Mouse (Mus musculus) hindbrain, embryonic 13.5 days (tissue): ENCODE results near the gene 1700020L24Rik. TPM values are rescaled to one million over a fixed set of nuclear protein-coding genes. Genes with fewer than 3 reads are reported as not detected.

Experiments
- ATAC-seq: fragments of 200-750 bp; cut with Nextera tagmentation; 2 replicates; pipeline ENCODE4 v1.8.0; 2017; ENCODE audit warnings: moderate TSS enrichment; ENCODE audit not compliant: low FRiP score
- H3K27ac ChIP-seq: fragments of 300-500 bp; sonication (generic); 2 replicates; pipeline ENCODE4 v1.5.1; 2015; ENCODE audit warnings: inconsistent platforms, mild to moderate bottlenecking, moderate library complexity
- H3K27me3 ChIP-seq: fragments of 300-500 bp; sonication (generic); 2 replicates; pipeline ENCODE4 v1.6.1; 2015; ENCODE audit warnings: mild to moderate bottlenecking, inconsistent platforms
- H3K36me3 ChIP-seq: fragments of 300-500 bp; sonication (generic); 2 replicates; pipeline ENCODE4 v1.6.1; 2015; ENCODE audit warnings: mild to moderate bottlenecking, inconsistent platforms
- H3K4me1 ChIP-seq: fragments of 300-500 bp; sonication (generic); replicated peaks from 2 replicates; pipeline ENCODE4 v1.6.1; 2015; ENCODE audit warnings: inconsistent platforms
- H3K4me2 ChIP-seq: fragments of 300-500 bp; sonication (generic); 2 replicates; pipeline ENCODE4 v1.6.1; 2015; ENCODE audit warnings: inconsistent platforms, mild to moderate bottlenecking, moderate library complexity
- H3K4me3 ChIP-seq: fragments of 300-500 bp; sonication (generic); 2 replicates; pipeline ENCODE4 v1.5.1; 2015; ENCODE audit warnings: mild to moderate bottlenecking, inconsistent platforms
- H3K9ac ChIP-seq: fragments of 300-500 bp; sonication (generic); 2 replicates; pipeline ENCODE4 v1.6.1; 2015; ENCODE audit warnings: mild to moderate bottlenecking, inconsistent platforms
- H3K9me3 ChIP-seq: fragments of 300-500 bp; sonication (generic); 2 replicates; pipeline ENCODE4 v1.6.1; 2016; ENCODE audit warnings: inconsistent platforms
- WGBS: fragments of 180-500 bp; shearing (Covaris S2); methylation state at CpG from one replicate; pipeline ENCODE4 v1.1.7; 2015; 5-methylcytosine and 5-hydroxymethylcytosine counted together
- polyA plus RNA-seq: library from polyadenylated mRNA; unstranded; fragments of >200 nt; fragmentation: Nextera tagmentation; extraction: Ambion mirVana; gene quantifications from 2 replicates; pipeline ENCODE4 v1.2.1, GENCODE M21; 2015

Gene 1700020L24Rik
- polyA plus RNA-seq, 1 experiment from 2014 or later = not detected

- Histone ChIP-seq H3K36me3 (no peaks in the 10 kb centered on the region), H3K9me3 (no peaks in the 10 kb centered on the region), H3K4me3 (peak overlapping the region; percentile 26), H3K27ac (no peak overlapping the region), H3K4me1 (peaks cover 23% of the 10 kb centered on the region), H3K9ac (peak overlapping the region; percentile 39; the same call in 1 of the 2 replicates), H3K4me2 (peak overlapping the region; percentile 51), H3K27me3 (peaks cover 71% of the 10 kb centered on the region)
- peak; percentile 26; the same call in 1 of the 2 replicates for ATAC-seq
- 11% methylated on average over 29 of the region's 29 CpGs for whole genome bisulfite sequencing
Observed at GRCm38 (mm10) chr11:83442596-83443267, 5.3 kb downstream of the 1700020L24Rik start.

- no peaks in the 10 kb centered on the region for H3K36me3 ChIP-seq
- H3K9me3 ChIP-seq = no peaks in the 10 kb centered on the region
- no peak overlapping the region for H3K27ac ChIP-seq
- H3K4me1 ChIP-seq = peaks cover 34% of the 10 kb centered on the region
- H3K4me2 ChIP-seq = no peak overlapping the region
- ATAC-seq = no peak
- peaks cover 67% of the 10 kb centered on the region for H3K27me3 ChIP-seq
- 10% methylated on average over 7 of the region's 7 CpGs for WGBS
- H3K4me3 ChIP-seq = no peak overlapping the region
- no peak overlapping the region for H3K9ac ChIP-seq
Observed at GRCm38 (mm10) chr11:83443824-83444223, 6.3 kb downstream of the 1700020L24Rik start.

GRCm38 (mm10) chr11:83445001-83445400, 7.5 kb downstream of the 1700020L24Rik start:
- no peak for ATAC-seq
- 28% methylated on average over 19 of the region's 19 CpGs for WGBS
- Histone ChIP-seq H3K27me3 (peaks cover 62% of the 10 kb centered on the region), H3K4me3 (peak overlapping the region; percentile 19), H3K27ac (no peak overlapping the region), H3K4me1 (peaks cover 37% of the 10 kb centered on the region), H3K9me3 (no peaks in the 10 kb centered on the region), H3K36me3 (no peaks in the 10 kb centered on the region), H3K4me2 (peak overlapping the region; percentile 38), H3K9ac (peak overlapping the region; percentile 46; the same call in 1 of the 2 replicates)

GRCm38 (mm10) chr11:83447612-83448011, 10.1 kb downstream of the 1700020L24Rik start:
- no peak for ATAC-seq
- Histone ChIP-seq H3K4me1 (peaks cover 27% of the 10 kb centered on the region), H3K4me3 (no peak overlapping the region), H3K27me3 (peaks cover 44% of the 10 kb centered on the region), H3K27ac (peak overlapping the region; percentile 30; the same call in 1 of the 2 replicates), H3K9ac (peak overlapping the region; percentile 5; the same call in 1 of the 2 replicates), H3K9me3 (no peaks in the 10 kb centered on the region), H3K4me2 (no peak overlapping the region), H3K36me3 (no peaks in the 10 kb centered on the region)
- WGBS = 68% methylated on average over 10 of the region's 10 CpGs

- Histone ChIP-seq H3K27ac (peak overlapping the region; percentile 32; the same call in 1 of the 2 replicates), H3K4me1 (peaks cover 25% of the 10 kb centered on the region), H3K9me3 (no peaks in the 10 kb centered on the region), H3K4me3 (no peak overlapping the region), H3K9ac (no peak overlapping the region), H3K36me3 (no peaks in the 10 kb centered on the region), H3K4me2 (no peak overlapping the region), H3K27me3 (peaks cover 38% of the 10 kb centered on the region)
- ATAC-seq = no peak
- WGBS = 35% methylated on average over 16 of the region's 16 CpGs
Observed at GRCm38 (mm10) chr11:83448021-83448926, 10.8 kb downstream of the 1700020L24Rik start.

- H3K27ac ChIP-seq = 0 out of 2 replicates have a peak overlapping the region, but pooled peaks have one; percentile 32
Observed at GRCm38 (mm10) chr11:83448927-83449236, 11.4 kb downstream of the 1700020L24Rik start.

GRCm38 (mm10) chr11:83449298-83449697, 11.8 kb downstream of the 1700020L24Rik start:
- no peak overlapping the region for H3K4me2 ChIP-seq
- H3K9ac ChIP-seq = no peak overlapping the region
- peaks cover 28% of the 10 kb centered on the region for H3K27me3 ChIP-seq
- WGBS = 63% methylated on average over 4 of the region's 4 CpGs
- H3K27ac ChIP-seq = 0 out of 2 replicates have a peak overlapping the region, but pooled peaks have one; percentile 32
- no peaks in the 10 kb centered on the region for H3K9me3 ChIP-seq
- no peaks in the 10 kb centered on the region for H3K36me3 ChIP-seq
- H3K4me1 ChIP-seq = peaks cover 25% of the 10 kb centered on the region
- no peak for ATAC-seq
- H3K4me3 ChIP-seq = no peak overlapping the region

More at GRCm38 (mm10) chr11:83448927-83449236, 11.4 kb downstream of the 1700020L24Rik start:
- no peak; the same call in 1 of the 2 replicates for ATAC-seq
- Histone ChIP-seq H3K9ac (no peak overlapping the region), H3K4me2 (no peak overlapping the region), H3K36me3 (no peaks in the 10 kb centered on the region), H3K27me3 (peaks cover 32% of the 10 kb centered on the region), H3K9me3 (no peaks in the 10 kb centered on the region), H3K4me3 (no peak overlapping the region), H3K4me1 (peaks cover 25% of the 10 kb centered on the region)

GRCm38 (mm10) chr11:83450550-83450949, 13.1 kb downstream of the 1700020L24Rik start:
- peaks cover 15% of the 10 kb centered on the region for H3K27me3 ChIP-seq
- no peak overlapping the region for H3K27ac ChIP-seq
- H3K9me3 ChIP-seq = no peaks in the 10 kb centered on the region
- no peak overlapping the region for H3K4me2 ChIP-seq
- H3K9ac ChIP-seq = no peak overlapping the region
- H3K36me3 ChIP-seq = no peaks in the 10 kb centered on the region
- peaks cover 24% of the 10 kb centered on the region for H3K4me1 ChIP-seq
- WGBS = 65% methylated on average over 1 of the region's 1 CpGs
- ATAC-seq = no peak
- no peak overlapping the region for H3K4me3 ChIP-seq

- no peaks in the 10 kb centered on the region for H3K36me3 ChIP-seq
- H3K4me2 ChIP-seq = no peak overlapping the region
- 88% methylated on average over 10 of the region's 10 CpGs for WGBS
- H3K27me3 ChIP-seq = peaks cover 8% of the 10 kb centered on the region; the same call in 1 of the 2 replicates
- no peaks in the 10 kb centered on the region for H3K9me3 ChIP-seq
- H3K4me1 ChIP-seq = peaks cover 24% of the 10 kb centered on the region
- no peak overlapping the region for H3K4me3 ChIP-seq
- no peak overlapping the region for H3K27ac ChIP-seq
- ATAC-seq = no peak
- H3K9ac ChIP-seq = no peak overlapping the region
Observed at GRCm38 (mm10) chr11:83451281-83451680, 13.8 kb downstream of the 1700020L24Rik start.

- H3K4me2 ChIP-seq = no peak overlapping the region
- H3K9me3 ChIP-seq = no peaks in the 10 kb centered on the region
- no peak overlapping the region for H3K27ac ChIP-seq
- no peaks in the 10 kb centered on the region for H3K36me3 ChIP-seq
- 26% methylated on average over 4 of the region's 4 CpGs for WGBS
- no peak overlapping the region for H3K9ac ChIP-seq
- no peaks in the 10 kb centered on the region for H3K27me3 ChIP-seq
- H3K4me1 ChIP-seq = peaks cover 16% of the 10 kb centered on the region
- ATAC-seq = no peak
- no peak overlapping the region for H3K4me3 ChIP-seq
Observed at GRCm38 (mm10) chr11:83454548-83454947, 17.1 kb downstream of the 1700020L24Rik start.

GRCm38 (mm10) chr11:83455608-83456007, 18.1 kb downstream of the 1700020L24Rik start:
- H3K27me3 ChIP-seq = peaks cover 9% of the 10 kb centered on the region
- H3K36me3 ChIP-seq = no peaks in the 10 kb centered on the region
- peaks cover 16% of the 10 kb centered on the region for H3K4me1 ChIP-seq
- no peak for ATAC-seq
- H3K9me3 ChIP-seq = no peaks in the 10 kb centered on the region
- H3K4me2 ChIP-seq = no peak overlapping the region
- H3K27ac ChIP-seq = no peak overlapping the region
- no peak overlapping the region for H3K9ac ChIP-seq
- 77% methylated on average over 3 of the region's 3 CpGs for WGBS
- H3K4me3 ChIP-seq = no peak overlapping the region

GRCm38 (mm10) chr11:83457257-83457656, 19.8 kb downstream of the 1700020L24Rik start:
- Histone ChIP-seq H3K9ac (no peak overlapping the region), H3K9me3 (no peaks in the 10 kb centered on the region), H3K4me2 (no peak overlapping the region), H3K36me3 (no peaks in the 10 kb centered on the region), H3K27ac (peak overlapping the region; percentile 2; the same call in 1 of the 2 replicates), H3K4me3 (no peak overlapping the region), H3K27me3 (peaks cover 25% of the 10 kb centered on the region), H3K4me1 (peaks cover 18% of the 10 kb centered on the region)
- ATAC-seq = no peak
- WGBS = 44% methylated on average over 7 of the region's 7 CpGs
